Mouse (Mus musculus): ENCODE measurements around the gene Glo1.

- TF ChIP-seq POLR2A (IDR thresholded peaks at IDR 0.05; ENCODE audit: insufficient read length, low read depth) (no peak), MAX (IDR thresholded peaks at IDR 0.05; ENCODE audit: low read depth) (no peak), POLR2AphosphoS2 (IDR thresholded peaks at IDR 0.05; ENCODE audit: insufficient read length, low read depth) (no peak), CEBPB (IDR thresholded peaks at IDR 0.05; ENCODE audit: insufficient read depth, poor library complexity, severe bottlenecking) (no peak)
These were observed 46.4 kb upstream of the Glo1 start for GRCm38 (mm10) chr17:30673023-30673422.

Measured in myocyte (in vitro differentiated cells).